Mouse (Mus musculus) WW6 (cell line): ENCODE results near the gene Ccdc70.
"Not testable (repeated sequence)": the region's sequence is repeated elsewhere in the genome, so short reads cannot be mapped to it uniquely, and the experiment has no call there.

ENCODE experiments used
- DNase-seq: peaks from one replicate; pipeline ENCODE4 v3.0.0-alpha.2; 2013; ENCODE audit warnings: low read depth, low spot score

Gene Ccdc70

DNA sequence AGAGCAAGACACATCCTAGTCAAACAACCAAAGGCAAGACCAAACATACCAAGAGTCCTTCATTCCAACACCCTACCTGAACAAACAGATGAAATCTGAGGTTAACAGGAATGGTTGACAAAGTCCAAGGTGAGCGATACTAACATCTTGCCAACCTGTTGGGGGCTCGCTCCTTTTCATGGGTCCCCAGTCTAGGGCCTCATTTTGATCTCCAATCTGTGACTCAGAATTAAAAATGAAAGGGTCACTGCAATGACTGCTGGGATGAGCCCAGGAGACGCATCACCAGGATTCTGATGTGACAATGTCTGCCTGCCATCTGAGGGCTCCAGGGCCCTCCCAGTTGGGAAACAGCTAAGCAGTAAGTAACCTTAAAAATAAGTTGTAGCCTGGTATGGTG lies at the start of gene Ccdc70:
Gene Ccdc70 (plus strand): TSS at position 301 of the 400 bp plus-strand sequence.
- no peak for DNase-seq

DNA sequence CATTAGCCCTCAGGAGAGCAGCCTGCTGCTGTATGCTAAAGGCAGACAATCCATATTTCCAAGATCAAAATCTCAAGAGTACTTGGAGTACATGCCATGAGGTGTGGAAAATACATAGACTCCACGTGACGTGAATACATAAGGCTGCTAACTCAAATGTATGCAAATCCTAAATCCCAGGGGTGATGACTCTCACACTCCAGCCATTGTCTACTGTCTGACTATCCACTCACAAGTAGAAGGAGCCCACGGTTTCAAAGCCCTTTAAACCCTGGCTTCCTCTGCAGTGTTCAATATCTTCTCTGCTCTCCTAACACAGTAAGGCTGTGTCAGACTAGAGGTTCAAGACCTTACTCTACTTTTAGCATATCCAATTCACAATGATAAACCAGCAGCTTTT lies 38.8 kb upstream of the Ccdc70 start:
- DNase-seq: not testable (repeated sequence)

GRCm38 (mm10) chr8:21932610-21933009 lies 37.0 kb upstream of the Ccdc70 start, which contains the start of gene Defb15:
Defb15 (minus strand) TSS chr8:21932710.
- no peak for DNase-seq

- DNase-seq: not testable (repeated sequence)
Measured at GRCm38 (mm10) chr8:21938052-21938451, 31.5 kb upstream of the Ccdc70 start, which contains the start of gene Defb35. Defb35 (plus strand) TSS chr8:21938352.

GRCm38 (mm10) chr8:21946462-21946861 lies 23.1 kb upstream of the Ccdc70 start, which contains the start of gene Defb13:
Defb13 (plus strand) TSS chr8:21946762.
- DNase-seq: no peak

DNA sequence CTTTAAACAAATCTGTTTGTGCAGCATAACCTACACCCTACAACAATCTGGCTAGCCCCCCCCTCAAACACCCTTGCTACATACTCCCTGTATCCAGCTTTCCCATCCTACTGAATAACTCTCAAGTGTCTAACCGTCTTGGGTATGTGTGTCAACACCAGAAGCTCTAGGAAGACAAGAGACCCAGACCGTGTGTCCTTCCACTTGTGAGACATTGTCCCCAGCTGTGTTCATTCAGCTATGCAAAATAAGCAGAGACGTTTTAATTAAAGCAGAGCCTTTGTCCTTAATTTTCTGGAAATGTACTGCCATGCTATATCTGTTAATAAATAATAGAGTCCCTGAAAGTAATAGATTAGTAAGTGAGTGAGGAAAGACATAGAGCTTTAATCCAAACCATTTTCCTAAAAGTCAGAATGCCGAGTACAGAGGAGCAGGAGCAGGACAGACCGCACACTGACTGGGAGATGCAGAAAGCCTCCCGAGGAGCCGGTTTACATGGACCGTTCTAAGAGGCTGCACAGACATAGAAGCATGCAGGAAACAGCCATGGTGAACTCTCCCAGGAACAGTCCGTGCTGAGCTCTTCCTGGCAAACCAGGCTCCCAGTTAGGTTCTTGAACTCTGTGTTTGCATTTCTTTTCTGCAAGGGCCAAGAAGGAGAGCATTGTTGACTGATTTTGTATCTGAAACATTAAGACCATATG lies 22.1 kb upstream of the Ccdc70 start:
- no peak for DNase-seq

GRCm38 (mm10) chr8:21955321-21955720 lies 14.3 kb upstream of the Ccdc70 start:
- no peak for DNase-seq

GRCm38 (mm10) chr8:21956336-21956735 lies 13.2 kb upstream of the Ccdc70 start:
- DNase-seq: no peak

DNA sequence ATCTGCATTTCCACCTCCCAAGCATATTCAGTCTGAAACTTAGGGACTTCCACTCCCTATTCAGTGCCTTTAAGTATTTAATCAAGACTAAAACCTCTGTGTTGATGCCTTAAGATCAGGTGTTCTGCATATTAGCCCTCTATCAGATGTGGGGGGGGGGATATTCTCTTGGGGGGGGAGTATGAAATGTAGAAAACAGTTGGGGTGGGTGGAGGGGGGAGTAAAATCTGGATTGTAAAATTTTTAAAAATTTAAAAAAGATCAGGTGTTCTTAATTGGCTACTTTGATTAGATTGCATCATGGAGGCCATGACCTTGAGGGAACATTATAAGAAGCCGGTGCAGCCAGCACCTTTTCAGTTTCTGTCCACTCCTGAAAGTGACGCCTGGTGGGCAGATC lies 11.2 kb upstream of the Ccdc70 start, which contains the start of gene Fam90a1a:
Gene Fam90a1a (plus strand): TSS at position 301 of the 400 bp plus-strand sequence.
- DNase-seq: no peak

GRCm38 (mm10) chr8:21966646-21967045 lies 2.9 kb upstream of the Ccdc70 start:
- no peak for DNase-seq

- no peak for DNase-seq
Measured at GRCm38 (mm10) chr8:21978193-21978592, 8.6 kb downstream of the Ccdc70 start.

GRCm38 (mm10) chr8:21981664-21982337 lies 12.2 kb downstream of the Ccdc70 start:
- no peak for DNase-seq

GRCm38 (mm10) chr8:21992184-21992583 lies 22.6 kb downstream of the Ccdc70 start:
- no peak for DNase-seq

DNA sequence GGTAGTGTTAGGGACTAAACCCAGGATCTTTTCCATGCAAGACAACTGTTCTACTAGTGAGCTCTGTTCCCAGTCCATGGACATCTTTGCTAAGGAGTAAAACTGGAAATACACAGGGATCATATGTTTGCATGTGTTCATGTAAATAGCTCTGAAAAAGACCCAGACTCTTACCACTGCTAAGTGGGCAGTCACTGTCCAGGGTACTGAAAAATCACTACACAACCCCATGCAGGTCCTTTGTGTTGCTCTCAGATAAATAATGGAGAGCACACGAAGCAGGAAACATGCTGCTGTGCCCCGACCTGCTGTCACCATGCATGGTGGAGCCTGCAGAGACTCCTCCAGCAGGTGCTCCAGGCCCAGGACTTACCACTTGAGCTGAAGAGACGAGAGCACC lies 25.6 kb downstream of the Ccdc70 start:
- no peak for DNase-seq

DNA sequence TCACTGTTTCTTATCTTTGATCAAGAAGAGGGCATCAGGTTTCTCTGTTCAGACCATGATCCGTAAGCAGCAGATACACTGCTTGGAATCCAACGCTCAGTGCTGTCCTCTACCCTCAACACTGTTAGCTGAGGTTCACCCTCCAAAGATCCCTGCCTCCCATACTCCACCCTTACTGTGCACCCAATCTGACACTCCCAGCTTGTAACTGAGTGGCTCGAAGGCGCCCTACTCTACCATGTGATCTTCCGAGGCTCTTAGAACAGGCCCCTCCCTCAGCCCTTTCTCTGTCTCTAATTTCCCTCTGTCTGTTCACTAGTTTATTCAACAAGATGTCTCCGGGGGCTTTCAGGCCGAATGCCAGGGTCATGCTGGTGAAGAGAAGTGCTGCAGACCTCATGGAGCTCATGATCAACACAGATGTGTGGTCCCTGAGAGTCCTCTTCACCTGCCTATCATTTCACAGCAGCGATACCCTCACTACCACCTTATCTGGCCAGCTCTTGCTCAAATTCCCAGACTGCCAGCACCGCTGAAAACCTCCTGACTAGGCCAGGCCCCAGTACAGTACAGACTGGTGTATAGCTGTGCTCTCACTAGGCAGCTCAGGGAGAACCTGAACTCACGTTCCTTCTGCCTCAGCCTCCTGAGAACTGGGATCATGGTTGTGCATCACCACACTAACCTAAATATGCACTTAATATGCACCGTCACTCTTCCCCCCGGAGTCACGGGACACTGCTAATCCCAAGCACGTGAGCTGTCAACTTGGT lies 35.4 kb downstream of the Ccdc70 start:
- no peak for DNase-seq

DNA sequence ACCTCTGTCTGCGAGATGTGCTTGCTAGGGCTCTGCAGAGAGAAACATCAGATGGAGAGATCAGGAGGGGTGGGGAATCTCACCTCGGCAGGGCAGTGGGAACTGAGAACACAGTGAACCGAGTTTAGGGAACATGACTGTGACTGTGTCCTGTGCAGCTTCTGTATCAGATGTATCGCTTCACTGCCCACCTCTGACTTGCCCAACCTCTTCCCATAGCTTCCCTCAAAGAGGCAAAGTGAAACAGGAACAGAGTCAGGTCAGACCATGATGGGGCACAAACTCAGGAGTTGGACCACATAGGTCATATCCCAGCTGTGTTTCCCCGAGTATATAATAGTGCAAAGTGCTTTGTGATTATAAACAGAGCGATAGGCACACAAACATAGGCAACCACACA lies 36.8 kb downstream of the Ccdc70 start:
- DNase-seq: no peak

DNA sequence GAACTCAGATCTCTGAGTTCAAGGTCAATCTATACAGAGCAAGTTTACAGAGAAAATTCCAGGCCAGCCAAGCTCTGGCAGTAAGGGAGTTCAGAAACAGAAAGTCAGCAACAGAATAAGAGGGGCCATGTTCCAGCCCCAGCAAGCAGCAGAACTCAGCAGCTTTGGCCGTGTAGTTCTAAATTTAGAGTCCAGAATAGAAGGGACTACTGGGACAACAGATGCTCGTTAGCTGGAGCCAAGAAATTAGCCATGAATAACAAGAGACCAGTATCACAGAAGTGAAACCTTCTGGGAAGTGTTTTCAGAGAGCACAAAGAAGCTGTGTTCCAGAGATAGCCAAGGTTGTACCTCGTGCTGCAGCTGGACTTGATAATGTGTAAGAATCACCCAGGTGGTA lies 39.8 kb downstream of the Ccdc70 start:
- no peak for DNase-seq

GRCm38 (mm10) chr8:22013034-22013707 lies 43.6 kb downstream of the Ccdc70 start:
- no peak for DNase-seq

DNA sequence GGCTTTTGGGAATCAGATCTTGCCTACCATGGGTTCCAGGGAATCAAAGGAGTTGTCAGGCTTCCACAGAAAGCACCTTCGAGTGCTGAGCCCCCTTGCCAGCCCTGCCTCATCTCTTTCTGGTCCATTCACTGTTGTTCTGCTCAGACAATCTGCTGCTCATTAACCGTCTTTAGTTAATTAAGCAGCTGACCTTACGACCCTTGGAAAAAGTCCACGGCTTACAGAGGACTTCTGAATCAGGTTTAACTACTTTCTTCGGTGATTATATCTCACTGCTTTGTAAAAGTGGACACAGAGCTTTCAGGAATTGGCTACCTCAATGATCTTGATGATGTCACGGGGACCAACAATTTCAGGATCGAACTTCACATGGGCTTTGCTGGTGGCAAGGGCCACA lies 48.2 kb downstream of the Ccdc70 start:
- DNase-seq: no peak

DNA sequence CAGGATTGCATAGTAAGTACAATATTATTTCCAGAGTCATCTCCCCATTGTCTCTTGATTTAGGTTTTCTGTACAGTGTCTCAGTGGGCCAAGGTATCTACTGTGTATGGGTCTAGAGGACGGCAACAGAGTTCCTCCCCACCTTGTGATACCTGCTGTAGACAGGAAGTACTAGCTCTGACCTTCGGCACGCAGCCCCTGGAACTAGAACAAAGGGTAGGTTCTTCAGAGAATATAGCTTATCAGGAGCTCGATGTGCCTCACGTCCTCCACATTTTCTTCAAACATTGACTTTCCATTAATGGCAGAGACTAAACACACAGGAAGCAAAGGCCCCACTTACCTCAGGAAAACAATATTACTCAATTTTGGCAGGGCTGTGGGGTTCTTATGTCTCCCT lies 49.9 kb downstream of the Ccdc70 start:
- no peak for DNase-seq

- DNase-seq: no peak
Measured at GRCm38 (mm10) chr8:22022244-22022643, 52.7 kb downstream of the Ccdc70 start.
